Mouse (Mus musculus): ENCODE results near the gene Galnt14. TPM values are rescaled to one million over a fixed set of nuclear protein-coding genes. Genes with fewer than 3 reads are reported as not detected.

The Galnt14 gene
- polyA plus RNA-seq, 2 experiments: 0.03 to 0.08 TPM

DNA sequence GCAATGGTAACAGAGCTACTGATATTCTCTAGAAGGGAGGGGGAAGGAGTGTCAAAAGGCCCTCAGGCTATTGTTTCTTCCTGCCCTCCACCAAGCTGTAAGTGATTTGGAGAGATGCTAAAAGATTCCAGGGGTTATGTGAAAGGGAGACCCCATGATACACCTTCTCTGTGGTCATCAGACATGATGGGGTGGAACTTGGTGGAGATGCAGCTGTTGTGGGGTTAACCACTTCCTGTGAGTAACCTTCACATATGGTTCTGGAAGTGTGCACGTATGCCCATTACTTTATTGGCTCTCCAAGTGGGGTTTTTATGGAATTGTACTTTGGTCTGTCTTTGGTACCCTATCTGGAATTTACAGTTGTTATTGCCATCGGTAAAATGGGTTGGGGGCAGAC is 253.7 kb downstream of the Galnt14 start:
- H3K27me3 ChIP-seq (ENCODE audit: control insufficient read depth, insufficient read depth, low read length): no peaks in the 10 kb centered on the region
- H3K9me3 ChIP-seq (ENCODE audit: control insufficient read depth, low read length): no peaks in the 10 kb centered on the region
- no peak overlapping the region for H3K9ac ChIP-seq (replicated peaks)
- DNase-seq (ENCODE audit: low read depth in 3 of 3, low spot score in 3 of 3) (no peak), ATAC-seq (ENCODE audit: insufficient read depth) (no peak)
- no peak overlapping the region for H3K4me3 ChIP-seq (ENCODE audit: insufficient read depth in 1 of 2, low read depth in 2 of 2, low read length in 2 of 2)
- no peaks in the 10 kb centered on the region for H3K36me3 ChIP-seq (replicated peaks; ENCODE audit: control insufficient read depth, insufficient read depth, low read depth)
- TF ChIP-seq CTCF (IDR thresholded peaks at IDR 0.05; ENCODE audit: low read depth): no peak
- TF ChIP-seq EP300 (IDR thresholded peaks at IDR 0.05; ENCODE audit: low read depth): no peak
- H3K4me1 ChIP-seq (replicated peaks; ENCODE audit: control insufficient read depth in 2 of 2, insufficient read depth in 2 of 2, low read length in 1 of 2): no peaks in the 10 kb centered on the region
- H3K27ac ChIP-seq: no peak overlapping the region
- WGBS (ENCODE audit: insufficient replicate concordance): 35% methylated on average over 2 of the region's 2 CpGs
- H3K4me2 ChIP-seq (ENCODE audit: low read depth): no peak overlapping the region

GRCm38 (mm10) chr17:73453646-73454045 is 256.6 kb downstream of the Galnt14 start:
- H3K9ac ChIP-seq (replicated peaks): no peak overlapping the region
- H3K27me3 ChIP-seq (ENCODE audit: control insufficient read depth, insufficient read depth, low read length): no peaks in the 10 kb centered on the region
- no peaks in the 10 kb centered on the region for H3K9me3 ChIP-seq (ENCODE audit: control insufficient read depth, low read length)
- TF ChIP-seq EP300 (IDR thresholded peaks at IDR 0.05; ENCODE audit: low read depth) (no peak), CTCF (IDR thresholded peaks at IDR 0.05; ENCODE audit: low read depth) (no peak)
- H3K4me1 ChIP-seq (replicated peaks; ENCODE audit: control insufficient read depth in 2 of 2, insufficient read depth in 2 of 2, low read length in 1 of 2): no peaks in the 10 kb centered on the region
- H3K27ac ChIP-seq: no peak overlapping the region
- ATAC-seq (ENCODE audit: insufficient read depth) (no peak), DNase-seq (ENCODE audit: low read depth in 3 of 3, low spot score in 3 of 3) (no peak)
- H3K4me3 ChIP-seq (ENCODE audit: insufficient read depth in 1 of 2, low read depth in 2 of 2, low read length in 2 of 2): no peak overlapping the region
- WGBS (ENCODE audit: insufficient replicate concordance): 48% methylated on average over 3 of the region's 3 CpGs
- H3K36me3 ChIP-seq (replicated peaks; ENCODE audit: control insufficient read depth, insufficient read depth, low read depth): no peaks in the 10 kb centered on the region
- H3K4me2 ChIP-seq (ENCODE audit: low read depth): no peak overlapping the region

GRCm38 (mm10) chr17:73452151-73452760 is 258.0 kb downstream of the Galnt14 start:
- WGBS (ENCODE audit: insufficient replicate concordance): 61% methylated on average over 4 of the region's 4 CpGs
- Histone ChIP-seq H3K4me1 (replicated peaks; ENCODE audit: control insufficient read depth in 2 of 2, insufficient read depth in 2 of 2, low read length in 1 of 2) (no peaks in the 10 kb centered on the region), H3K4me2 (ENCODE audit: low read depth) (no peak overlapping the region), H3K9ac (replicated peaks) (no peak overlapping the region), H3K36me3 (replicated peaks; ENCODE audit: control insufficient read depth, insufficient read depth, low read depth) (no peaks in the 10 kb centered on the region), H3K4me3 (ENCODE audit: insufficient read depth in 1 of 2, low read depth in 2 of 2, low read length in 2 of 2) (no peak overlapping the region), H3K27me3 (ENCODE audit: control insufficient read depth, insufficient read depth, low read length) (no peaks in the 10 kb centered on the region), H3K27ac (no peak overlapping the region), H3K9me3 (ENCODE audit: control insufficient read depth, low read length) (no peaks in the 10 kb centered on the region)
- ATAC-seq (ENCODE audit: insufficient read depth) (no peak), DNase-seq (ENCODE audit: low read depth in 3 of 3, low spot score in 3 of 3) (no peak)
- TF ChIP-seq CTCF (IDR thresholded peaks at IDR 0.05; ENCODE audit: low read depth) (no peak), EP300 (IDR thresholded peaks at IDR 0.05; ENCODE audit: low read depth) (no peak)

- Histone ChIP-seq H3K4me3 (ENCODE audit: insufficient read depth in 1 of 2, low read depth in 2 of 2, low read length in 2 of 2) (no peak overlapping the region), H3K9ac (replicated peaks) (no peak overlapping the region), H3K9me3 (ENCODE audit: control insufficient read depth, low read length) (no peaks in the 10 kb centered on the region), H3K4me2 (ENCODE audit: low read depth) (no peak overlapping the region), H3K27ac (no peak overlapping the region), H3K27me3 (ENCODE audit: control insufficient read depth, insufficient read depth, low read length) (no peaks in the 10 kb centered on the region), H3K4me1 (replicated peaks; ENCODE audit: control insufficient read depth in 2 of 2, insufficient read depth in 2 of 2, low read length in 1 of 2) (no peaks in the 10 kb centered on the region), H3K36me3 (replicated peaks; ENCODE audit: control insufficient read depth, insufficient read depth, low read depth) (no peaks in the 10 kb centered on the region)
- ATAC-seq (ENCODE audit: insufficient read depth): no peak
- DNase-seq (ENCODE audit: low read depth in 3 of 3, low spot score in 3 of 3): no peak
- TF ChIP-seq CTCF (IDR thresholded peaks at IDR 0.05; ENCODE audit: low read depth): no peak
- TF ChIP-seq EP300 (IDR thresholded peaks at IDR 0.05; ENCODE audit: low read depth): no peak
Measured at GRCm38 (mm10) chr17:73449104-73449503, 261.1 kb downstream of the Galnt14 start.

Other genes starting within 250 kb of the Galnt14 start
- gene Ehd3, start 93.7 kb upstream of the Galnt14 start, polyA plus RNA-seq (2012; rRNA removed): 13.9 and 14.0 TPM in 2 replicates
- gene Ehd3, start 93.7 kb upstream of the Galnt14 start, polyA plus RNA-seq (2014; fragmentation: Nextera tagmentation; extraction: Ambion mirVana): 15.0 TPM in 2 replicates
- gene Xdh, start 239.7 kb upstream of the Galnt14 start, polyA plus RNA-seq (2012; rRNA removed): 0.63 and 0.85 TPM in 2 replicates
- gene Xdh, start 239.7 kb upstream of the Galnt14 start, polyA plus RNA-seq (2014; fragmentation: Nextera tagmentation; extraction: Ambion mirVana): 1.1 and 1.3 TPM in 2 replicates

Measured in liver, embryonic 14.5 days (tissue).